Mouse (Mus musculus) heart, adult 2 months (tissue): ENCODE measurements at regions not wholly inside any gene's neighbourhood (a gene's known extent, or its start where the extent isn't known, plus 50 kb on each side); places are given as distances from the start of the nearest gene placed in this dataset.

Experiments
- DNase-seq, 2 experiments: peaks; one replicate each; pipeline ENCODE4 v3.0.0; 2021
- H3K27ac ChIP-seq: fragments of 200-600 bp; 2 replicates; pipeline ENCODE4 v1.8.1; 2022
- H3K27me3 ChIP-seq: fragments of 200-500 bp; 2 replicates; pipeline ENCODE4 v1.6.1; 2012; ENCODE audit warnings: mild to moderate bottlenecking, low read length, inconsistent platforms, mixed read lengths; ENCODE audit not compliant: control insufficient read depth, insufficient read depth
- H3K36me3 ChIP-seq: fragments of 200-500 bp; 2 replicates; pipeline ENCODE4 v1.6.1; 2012; ENCODE audit warnings: low read length, inconsistent platforms; ENCODE audit not compliant: control insufficient read depth, insufficient read depth
- H3K4me1 ChIP-seq: fragments of 200-500 bp; 2 replicates; pipeline ENCODE4 v1.6.1; 2011; ENCODE audit warnings: low read length; ENCODE audit not compliant: control insufficient read depth, insufficient read depth
- H3K4me3 ChIP-seq: fragments of 200-600 bp; 2 replicates; pipeline ENCODE4 v1.8.1; 2022
- H3K79me2 ChIP-seq: fragments of 200-500 bp; replicated peaks from 2 replicates; pipeline ENCODE4 v1.6.1; 2012; ENCODE audit warnings: mild to moderate bottlenecking, inconsistent platforms, low read length, moderate library complexity, mixed read lengths; ENCODE audit not compliant: control insufficient read depth, insufficient read depth
- H3K9ac ChIP-seq: fragments of 200-500 bp; 2 replicates; pipeline ENCODE4 v1.6.1; 2012; ENCODE audit warnings: low read depth, mild to moderate bottlenecking, control low read depth, inconsistent platforms, low read length, mixed read lengths
- CTCF ChIP-seq: fragments of 200-600 bp; IDR thresholded peaks from 2 replicates; pipeline ENCODE4 v1.8.1; 2022; ENCODE audit warnings: antibody characterized with exemption, mild to moderate bottlenecking, moderate library complexity
- EP300 ChIP-seq: fragments of 200-500 bp; IDR thresholded peaks from 2 replicates; pipeline ENCODE4 v1.6.1; 2011; ENCODE audit warnings: low read depth, low read length, control low read depth; ENCODE audit not compliant: insufficient read depth
- POLR2A ChIP-seq: fragments of 200-500 bp; IDR thresholded peaks from 2 replicates; pipeline ENCODE4 v1.6.1; 2011; ENCODE audit warnings: mild to moderate bottlenecking, low read depth, low read length, control low read depth; ENCODE audit not compliant: insufficient read depth
- WGBS: fragments of 180-500 bp; shearing (Covaris S2); methylation state at CpG from one replicate; pipeline ENCODE4 v1.1.7; 2018; 5-methylcytosine and 5-hydroxymethylcytosine counted together
- intact Hi-C: fragments of 180-260 bp; cut with DNase I; formaldehyde crosslinking; loops from one replicate; pipeline ENCODE4 v1.15.1; 2025

- Histone ChIP-seq H3K9ac (no peak overlapping the region), H3K27me3 (no peaks in the 10 kb centered on the region), H3K4me3 (no peak overlapping the region), H3K79me2 (no peaks in the 10 kb centered on the region), H3K27ac (no peak overlapping the region), H3K36me3 (no peaks in the 10 kb centered on the region), H3K4me1 (no peaks in the 10 kb centered on the region)
- DNase-seq, result no peak
- no peak for TF ChIP-seq CTCF
- TF ChIP-seq EP300, result no peak
- no peak for TF ChIP-seq POLR2A
- WGBS, result 64% methylated on average over 4 of the region's 4 CpGs
- intact Hi-C loops, result loop anchor here (5.0 kb wide), 1 partner anchor 1021 kb away; the partner anchor contains the start of gene Pcdh7
Measured at GRCm38 (mm10) chr5:58738041-58738440, 1020.3 kb downstream of the Pcdh7 start.

GRCm38 (mm10) chr5:58740759-58741158 is 1023.0 kb downstream of the Pcdh7 start:
- 63% methylated on average over 1 of the region's 1 CpGs for WGBS
- Histone ChIP-seq H3K4me3 (no peak overlapping the region), H3K4me1 (no peaks in the 10 kb centered on the region), H3K9ac (no peak overlapping the region), H3K27me3 (no peaks in the 10 kb centered on the region), H3K27ac (no peak overlapping the region), H3K36me3 (no peaks in the 10 kb centered on the region), H3K79me2 (no peaks in the 10 kb centered on the region)
- intact Hi-C loops, result no loop called here
- TF ChIP-seq EP300 (no peak), CTCF (no peak), POLR2A (no peak)
- no peak for DNase-seq

GRCm38 (mm10) chr5:58747684-58748083 is 1029.9 kb downstream of the Pcdh7 start:
- Histone ChIP-seq H3K79me2 (no peaks in the 10 kb centered on the region), H3K4me3 (no peak overlapping the region), H3K36me3 (no peaks in the 10 kb centered on the region), H3K4me1 (no peaks in the 10 kb centered on the region), H3K27ac (no peak overlapping the region), H3K9ac (no peak overlapping the region), H3K27me3 (no peaks in the 10 kb centered on the region)
- TF ChIP-seq EP300 (no peak), POLR2A (no peak), CTCF (no peak)
- intact Hi-C loops, result no loop called here
- 40% methylated on average over 6 of the region's 6 CpGs for WGBS
- DNase-seq, result no peak

- no peak for DNase-seq
- whole genome bisulfite sequencing, result 56% methylated on average over 6 of the region's 6 CpGs
- intact Hi-C loops, result no loop called here
- no peak overlapping the region for H3K4me3 ChIP-seq
- H3K9ac ChIP-seq, result no peak overlapping the region
- no peaks in the 10 kb centered on the region for H3K36me3 ChIP-seq
- H3K4me1 ChIP-seq, result no peaks in the 10 kb centered on the region
- no peak overlapping the region for H3K27ac ChIP-seq
- H3K27me3 ChIP-seq, result no peaks in the 10 kb centered on the region
- no peak for TF ChIP-seq EP300
- TF ChIP-seq POLR2A, result no peak
- TF ChIP-seq CTCF, result no peak
- H3K79me2 ChIP-seq, result no peaks in the 10 kb centered on the region
Measured at GRCm38 (mm10) chr5:58751777-58752176, 1034.0 kb downstream of the Pcdh7 start.
